Mouse (Mus musculus): ENCODE results near the gene Patl1. TPM values are rescaled to one million over a fixed set of nuclear protein-coding genes. Genes with fewer than 3 reads are reported as not detected.

Patl1 gene
- polyA plus RNA-seq, 1 experiment, result 11.0 TPM

DNA sequence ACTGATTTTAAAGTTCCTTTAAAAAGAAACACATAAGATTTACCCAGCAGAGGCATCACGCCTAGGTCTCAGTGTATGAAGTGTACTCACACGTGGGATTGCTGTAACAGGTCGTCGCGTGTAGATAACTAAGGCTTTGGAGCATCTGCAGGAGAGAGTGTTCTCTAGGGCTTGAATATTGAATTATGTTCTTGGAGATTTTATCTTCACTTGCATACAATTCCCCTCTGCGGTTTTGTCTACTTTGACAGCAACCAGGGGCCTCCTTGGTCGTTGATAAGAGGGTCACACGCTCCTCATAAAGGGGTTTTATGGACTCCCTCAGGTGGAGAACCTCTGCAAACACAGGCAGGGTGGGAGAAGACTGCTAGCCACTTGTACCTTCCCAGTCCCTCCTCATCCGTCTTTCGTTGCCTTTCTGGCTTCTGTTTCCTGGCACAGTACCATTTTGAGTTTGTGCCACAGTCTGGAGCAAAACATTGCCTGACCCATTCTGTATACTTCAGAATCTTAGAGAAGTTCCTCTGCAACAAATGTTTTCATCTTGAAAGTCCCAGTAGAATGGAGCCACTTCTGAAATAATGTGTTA, 80.3 kb downstream of the Patl1 start:
- no peak overlapping the region for H3K4me3 ChIP-seq (replicated peaks; ENCODE audit: control insufficient read depth, low read depth, low read length)

More for the DNA sequence above, 80.3 kb downstream of the Patl1 start:
- WGBS, result 80% methylated on average over 10 of the region's 10 CpGs
- H3K4me1 ChIP-seq (ENCODE audit: control insufficient read depth, insufficient read depth, low read length), result no peaks in the 10 kb centered on the region
- TF ChIP-seq CTCF (IDR thresholded peaks at IDR 0.05; ENCODE audit: control insufficient read depth, insufficient read depth, low read length) (no peak), POLR2A (IDR thresholded peaks at IDR 0.05; ENCODE audit: borderline replicate concordance, control insufficient read depth, low read depth, low read length) (no peak)
- H3K27ac ChIP-seq (ENCODE audit: control insufficient read depth, insufficient read depth, low read depth, low read length, poor library complexity), result no peak overlapping the region

Other genes starting within 250 kb of the Patl1 start
- not detected in 2 replicates for gene Oosp1, start 221.2 kb upstream of the Patl1 start, polyA plus RNA-seq (2011; ENCODE audit: insufficient read depth, insufficient read length, low replicate concordance, missing spikeins)
- gene Oosp3, start 215.3 kb upstream of the Patl1 start, polyA plus RNA-seq (2011; ENCODE audit: insufficient read depth, insufficient read length, low replicate concordance, missing spikeins), result not detected in 2 replicates
- gene Gif, start 164.8 kb upstream of the Patl1 start, polyA plus RNA-seq (2011; ENCODE audit: insufficient read depth, insufficient read length, low replicate concordance, missing spikeins), result not detected in 2 replicates
- 17.4 and 17.5 TPM in 2 replicates for gene Mrpl16, start 142.0 kb upstream of the Patl1 start, polyA plus RNA-seq (2011; ENCODE audit: insufficient read depth, insufficient read length, low replicate concordance, missing spikeins)
- 4.7 and 7.3 TPM in 2 replicates for gene Stx3, start 93.0 kb upstream of the Patl1 start, polyA plus RNA-seq (2011; ENCODE audit: insufficient read depth, insufficient read length, low replicate concordance, missing spikeins)
- not detected in 2 replicates for gene Olfr1417, start 73.2 kb upstream of the Patl1 start, polyA plus RNA-seq (2011; ENCODE audit: insufficient read depth, insufficient read length, low replicate concordance, missing spikeins)
- not detected in 2 replicates for gene Olfr1418, start 51.3 kb upstream of the Patl1 start, polyA plus RNA-seq (2011; ENCODE audit: insufficient read depth, insufficient read length, low replicate concordance, missing spikeins)
- gene Olfr1419, start 37.3 kb upstream of the Patl1 start, polyA plus RNA-seq (2011; ENCODE audit: insufficient read depth, insufficient read length, low replicate concordance, missing spikeins), result not detected in 2 replicates
- not detected in 2 replicates for gene Olfr1420, start 25.8 kb upstream of the Patl1 start, polyA plus RNA-seq (2011; ENCODE audit: insufficient read depth, insufficient read length, low replicate concordance, missing spikeins)
- gene Osbp, start 53.5 kb downstream of the Patl1 start, polyA plus RNA-seq (2011; ENCODE audit: insufficient read depth, insufficient read length, low replicate concordance, missing spikeins), result 14.4 and 15.7 TPM in 2 replicates
- not detected in 2 replicates for gene Olfr1423, start 128.9 kb downstream of the Patl1 start, polyA plus RNA-seq (2011; ENCODE audit: insufficient read depth, insufficient read length, low replicate concordance, missing spikeins)
- not detected in 2 replicates for gene Olfr1424, start 150.3 kb downstream of the Patl1 start, polyA plus RNA-seq (2011; ENCODE audit: insufficient read depth, insufficient read length, low replicate concordance, missing spikeins)
- not detected in 2 replicates for gene Olfr1425, start 165.3 kb downstream of the Patl1 start, polyA plus RNA-seq (2011; ENCODE audit: insufficient read depth, insufficient read length, low replicate concordance, missing spikeins)
- not detected in 2 replicates for gene Olfr1426, start 179.6 kb downstream of the Patl1 start, polyA plus RNA-seq (2011; ENCODE audit: insufficient read depth, insufficient read length, low replicate concordance, missing spikeins)
- not detected in 2 replicates for gene Olfr1427, start 190.9 kb downstream of the Patl1 start, polyA plus RNA-seq (2011; ENCODE audit: insufficient read depth, insufficient read length, low replicate concordance, missing spikeins)
- not detected in 2 replicates for gene Olfr1428, start 203.5 kb downstream of the Patl1 start, polyA plus RNA-seq (2011; ENCODE audit: insufficient read depth, insufficient read length, low replicate concordance, missing spikeins)
- not detected in 2 replicates for gene Olfr76, start 210.8 kb downstream of the Patl1 start, polyA plus RNA-seq (2011; ENCODE audit: insufficient read depth, insufficient read length, low replicate concordance, missing spikeins)